Mouse (Mus musculus) myocyte (in vitro differentiated cells): ENCODE data around the gene Hist1h2ai.

ENCODE experiments used
- CEBPB ChIP-seq: IDR thresholded peaks from 2 replicates; pipeline ENCODE4 v1.6.1; 2011; ENCODE audit warnings: mild to moderate bottlenecking, moderate library complexity; ENCODE audit not compliant: poor library complexity, insufficient read depth, severe bottlenecking
- E2F4 ChIP-seq: IDR thresholded peaks from one replicate; pipeline ENCODE4 v1.6.1; 2011; ENCODE audit warnings: mild to moderate bottlenecking, control low read depth, moderate library complexity; ENCODE audit not compliant: insufficient read depth
- MAX ChIP-seq: IDR thresholded peaks from one replicate; pipeline ENCODE4 v1.6.1; 2011; ENCODE audit warnings: low read depth, mild to moderate bottlenecking, control low read depth
- MYOD1 ChIP-seq, 3 experiments: IDR thresholded peaks; one replicate each; pipeline ENCODE4 v1.6.1; 2011; ENCODE audit warnings: control low read depth in 2 of 3, low read depth in 2 of 3, mild to moderate bottlenecking in 2 of 3, moderate library complexity in 1 of 3; ENCODE audit not compliant: insufficient read length in 2 of 3, control insufficient read depth in 1 of 3
- MYOG ChIP-seq, 3 experiments: IDR thresholded peaks; one replicate each; pipeline ENCODE4 v1.6.1; 2011; ENCODE audit warnings: control low read depth in 2 of 3, low read depth in 2 of 3, mild to moderate bottlenecking in 2 of 3; ENCODE audit not compliant: insufficient read length in 2 of 3, control insufficient read depth in 1 of 3, insufficient read depth in 1 of 3
- POLR2A ChIP-seq: IDR thresholded peaks from one replicate; pipeline ENCODE4 v1.6.1; 2011; ENCODE audit warnings: low read depth, mild to moderate bottlenecking, control low read depth, moderate library complexity; ENCODE audit not compliant: insufficient read length
- POLR2AphosphoS2 ChIP-seq: IDR thresholded peaks from one replicate; pipeline ENCODE4 v1.6.1; 2011; ENCODE audit warnings: low read depth, control low read depth; ENCODE audit not compliant: insufficient read length
- REST ChIP-seq: IDR thresholded peaks from one replicate; pipeline ENCODE4 v1.6.1; 2011; ENCODE audit warnings: mild to moderate bottlenecking, control low read depth, moderate library complexity; ENCODE audit not compliant: insufficient read depth, insufficient read length
- TCF12 ChIP-seq: IDR thresholded peaks from one replicate; pipeline ENCODE4 v1.6.1; 2011; ENCODE audit warnings: mild to moderate bottlenecking, control low read depth; ENCODE audit not compliant: poor library complexity, insufficient read depth, severe bottlenecking
- USF1 ChIP-seq: IDR thresholded peaks from one replicate; pipeline ENCODE4 v1.6.1; 2011; ENCODE audit warnings: low read depth, mild to moderate bottlenecking, control low read depth, moderate library complexity

GRCm38 (mm10) chr13:21710821-21711525 lies 5.2 kb upstream of the Hist1h2ai start:
- no peak for TF ChIP-seq USF1
- no peak for TF ChIP-seq REST
- TF ChIP-seq POLR2A: no peak
- TF ChIP-seq E2F4: no peak
- TF ChIP-seq POLR2AphosphoS2: no peak
- no peak for TF ChIP-seq MAX
- TF ChIP-seq CEBPB: no peak
- TF ChIP-seq TCF12: no peak
- TF ChIP-seq MYOD1 (IDR thresholded peaks at IDR 0.05; ENCODE audit: control insufficient read depth in 1 of 3, insufficient read length in 2 of 3, low read depth in 2 of 3): no peak
- TF ChIP-seq MYOG (IDR thresholded peaks at IDR 0.05; ENCODE audit: control insufficient read depth in 1 of 3, insufficient read depth in 1 of 3, insufficient read length in 2 of 3, low read depth in 2 of 3): no peak
